Mouse (Mus musculus) heart, postnatal 25 days (tissue): ENCODE data around the gene Gm21970. TPM values are rescaled to one million over a fixed set of nuclear protein-coding genes. Genes with fewer than 3 reads are reported as not detected.

Experiments used
- DNase-seq: peaks from one replicate; pipeline ENCODE4 v3.0.0; 2022; ENCODE audit warnings: low spot score
- intact Hi-C: fragments of 180-260 bp; cut with DNase I; formaldehyde crosslinking; loops from one replicate; pipeline ENCODE4 v1.15.1; 2025
- total RNA-seq, 2 experiments: library from RNA; stranded (reverse); gene quantifications; 2 replicates each; pipeline ENCODE4 v1.2.3; 2021

The Gm21970 gene
- total RNA-seq, 2 experiments from 2014 or later: not detected

- intact Hi-C loops: no loop called here
- no peak for DNase-seq
These were observed 25.0 kb upstream of the Gm21970 start for GRCm38 (mm10) chr16:91366567-91366966.

- intact Hi-C loops: no loop called here
- no peak for DNase-seq
These were observed 24.5 kb upstream of the Gm21970 start for GRCm38 (mm10) chr16:91367066-91367465.

GRCm38 (mm10) chr16:91372577-91373472 is 18.7 kb upstream of the Gm21970 start, which contains the start of gene Ifnar2:
TSS of gene Ifnar2 (plus strand) at chr16:91372783.
- peak; percentile 73 for DNase-seq
- intact Hi-C loops: no loop called here

- no peak for DNase-seq
- intact Hi-C loops: no loop called here
These were observed 17.9 kb upstream of the Gm21970 start for GRCm38 (mm10) chr16:91373473-91374252.

- intact Hi-C loops: no loop called here
These were observed 17.3 kb upstream of the Gm21970 start for GRCm38 (mm10) chr16:91374253-91374634.

GRCm38 (mm10) chr16:91376701-91377100 is 14.8 kb upstream of the Gm21970 start:
- DNase-seq: no peak
- intact Hi-C loops: no loop called here

More at GRCm38 (mm10) chr16:91374253-91374634, 17.3 kb upstream of the Gm21970 start:
- DNase-seq: no peak

- intact Hi-C loops: no loop called here
- no peak for DNase-seq
These were observed 13.0 kb upstream of the Gm21970 start for GRCm38 (mm10) chr16:91378431-91378986.

- no peak for DNase-seq
- intact Hi-C loops: no loop called here
These were observed 12.5 kb upstream of the Gm21970 start for GRCm38 (mm10) chr16:91378991-91379390.

GRCm38 (mm10) chr16:91379412-91379811 is 12.1 kb upstream of the Gm21970 start:
- intact Hi-C loops: no loop called here
- no peak for DNase-seq

GRCm38 (mm10) chr16:91380151-91380550 is 11.4 kb upstream of the Gm21970 start:
- no peak for DNase-seq
- intact Hi-C loops: no loop called here

GRCm38 (mm10) chr16:91381606-91382005 is 9.9 kb upstream of the Gm21970 start:
- no peak for DNase-seq
- intact Hi-C loops: no loop called here

GRCm38 (mm10) chr16:91382261-91382790 is 9.2 kb upstream of the Gm21970 start:
- no peak for DNase-seq
- intact Hi-C loops: no loop called here

GRCm38 (mm10) chr16:91384221-91384620 is 7.3 kb upstream of the Gm21970 start:
- no peak for DNase-seq
- intact Hi-C loops: no loop called here

GRCm38 (mm10) chr16:91385621-91386020 is 5.9 kb upstream of the Gm21970 start:
- intact Hi-C loops: no loop called here
- peak; percentile 52 for DNase-seq

- DNase-seq: no peak
These were observed 5.0 kb upstream of the Gm21970 start for GRCm38 (mm10) chr16:91386419-91387120.

GRCm38 (mm10) chr16:91387121-91387486 is 4.4 kb upstream of the Gm21970 start:
- intact Hi-C loops: no loop called here
- no peak for DNase-seq

More at GRCm38 (mm10) chr16:91386419-91387120, 5.0 kb upstream of the Gm21970 start:
- intact Hi-C loops: no loop called here

GRCm38 (mm10) chr16:91390100-91390499 is 1.4 kb upstream of the Gm21970 start:
- intact Hi-C loops: no loop called here
- DNase-seq: no peak

- intact Hi-C loops: no loop called here
- no peak for DNase-seq
These were observed 3.4 kb downstream of the Gm21970 start for GRCm38 (mm10) chr16:91394826-91395410.

- DNase-seq: no peak
- intact Hi-C loops: no loop called here
These were observed 4.3 kb downstream of the Gm21970 start for GRCm38 (mm10) chr16:91395633-91396392.
